Mouse (Mus musculus) kidney, adult 2 months (tissue): ENCODE data around the gene Ak6. TPM values are rescaled to one million over a fixed set of nuclear protein-coding genes. Genes with fewer than 3 reads are reported as not detected.

Source experiments
- DNase-seq: peaks from one replicate; pipeline ENCODE4 v3.0.0; 2021
- H3K27ac ChIP-seq: fragments of 200-500 bp; 2 replicates; pipeline ENCODE4 v1.5.1; 2012; ENCODE audit warnings: low read depth, low read length, control low read depth, inconsistent platforms; ENCODE audit not compliant: insufficient read depth
- H3K27me3 ChIP-seq: fragments of 200-500 bp; replicated peaks from 2 replicates; pipeline ENCODE4 v1.6.1; 2012; ENCODE audit warnings: mild to moderate bottlenecking, moderate library complexity, low read length, inconsistent platforms; ENCODE audit not compliant: control insufficient read depth, insufficient read depth
- H3K36me3 ChIP-seq: fragments of 200-500 bp; 2 replicates; pipeline ENCODE4 v1.6.1; 2012; ENCODE audit warnings: mild to moderate bottlenecking, moderate library complexity, low read length, inconsistent platforms; ENCODE audit not compliant: control insufficient read depth, insufficient read depth
- H3K4me1 ChIP-seq: fragments of 200-500 bp; 2 replicates; pipeline ENCODE4 v1.6.1; 2011; ENCODE audit warnings: low read length; ENCODE audit not compliant: control insufficient read depth, insufficient read depth
- H3K4me3 ChIP-seq: fragments of 200-500 bp; 2 replicates; pipeline ENCODE4 v1.5.1; 2011; ENCODE audit warnings: mild to moderate bottlenecking, low read depth, low read length, control low read depth; ENCODE audit not compliant: insufficient read depth
- CTCF ChIP-seq: fragments of 200-500 bp; conservative IDR thresholded peaks from 2 replicates; pipeline ENCODE4 v1.5.1; 2011; ENCODE audit warnings: low read depth, mild to moderate bottlenecking, control low read depth, low read length, moderate library complexity, mixed read lengths; ENCODE audit not compliant: insufficient read depth, insufficient read length
- POLR2A ChIP-seq: fragments of 200-500 bp; IDR thresholded peaks from one replicate; pipeline ENCODE4 v1.6.1; 2011; ENCODE audit warnings: low read depth, low read length, control low read depth
- WGBS: fragments of 180-500 bp; shearing (Covaris S2); methylation state at CpG from one replicate; pipeline ENCODE4 v1.1.7; 2018; 5-methylcytosine and 5-hydroxymethylcytosine counted together
- polyA plus RNA-seq: library from polyadenylated mRNA; depleted of rRNA; stranded (reverse); fragments of >200 nt; gene quantifications from 2 replicates; pipeline ENCODE4 v1.2.3, GENCODE M21; 2012

Gene Ak6
- polyA plus RNA-seq, 1 experiment: 52.5 TPM

DNA sequence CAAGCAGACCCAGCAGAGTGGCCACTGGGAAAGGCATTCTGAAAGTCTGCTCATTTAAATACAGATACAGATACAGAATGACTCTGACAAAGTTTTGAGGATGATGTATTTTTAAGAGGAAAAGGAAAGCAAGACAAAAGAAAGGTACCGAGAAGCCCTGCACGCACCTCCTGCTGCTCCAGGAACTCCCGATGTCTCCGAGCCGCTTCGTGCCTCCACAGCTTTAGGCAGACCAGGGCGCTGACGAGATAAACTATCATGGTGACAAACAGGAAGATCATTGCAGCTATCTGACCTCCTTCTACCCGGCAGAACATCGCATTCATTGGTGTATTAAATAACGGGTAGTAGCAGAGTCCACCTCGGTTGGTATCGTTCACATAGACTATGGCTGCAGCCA, 39.5 kb upstream of the Ak6 start:
- Histone ChIP-seq H3K4me3 (no peak overlapping the region), H3K36me3 (no peaks in the 10 kb centered on the region), H3K27ac (no peak overlapping the region), H3K27me3 (no peaks in the 10 kb centered on the region), H3K4me1 (peaks cover 8% of the 10 kb centered on the region)
- 88% methylated on average over 13 of the region's 13 CpGs for WGBS
- TF ChIP-seq POLR2A: no peak
- TF ChIP-seq CTCF: no peak
- DNase-seq: no peak

DNA sequence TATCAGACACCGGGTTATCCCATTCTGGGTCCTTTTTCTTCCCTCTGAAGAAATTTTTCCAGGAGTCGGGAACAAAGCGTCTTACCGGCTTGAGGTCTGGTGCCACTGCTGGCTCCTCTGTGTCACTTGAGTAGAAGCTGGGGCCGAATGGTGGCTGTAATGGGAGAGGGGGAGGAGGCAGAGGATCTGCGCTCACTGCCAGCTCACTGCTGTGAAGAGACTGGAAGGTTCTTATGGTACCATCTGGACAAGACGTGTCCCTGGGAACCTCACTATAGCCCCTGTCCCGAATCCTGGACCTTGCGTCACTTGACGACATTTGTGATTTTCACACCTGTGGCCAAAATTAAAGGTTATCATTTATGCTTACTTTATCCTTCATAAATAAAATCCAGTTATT, 38.5 kb upstream of the Ak6 start:
- H3K27me3 ChIP-seq: no peaks in the 10 kb centered on the region
- no peak for DNase-seq
- H3K4me1 ChIP-seq: no peaks in the 10 kb centered on the region
- H3K36me3 ChIP-seq: no peaks in the 10 kb centered on the region
- H3K27ac ChIP-seq: no peak overlapping the region
- no peak for TF ChIP-seq POLR2A
- TF ChIP-seq CTCF: no peak
- WGBS: 95% methylated on average over 10 of the region's 10 CpGs
- H3K4me3 ChIP-seq: no peak overlapping the region

DNA sequence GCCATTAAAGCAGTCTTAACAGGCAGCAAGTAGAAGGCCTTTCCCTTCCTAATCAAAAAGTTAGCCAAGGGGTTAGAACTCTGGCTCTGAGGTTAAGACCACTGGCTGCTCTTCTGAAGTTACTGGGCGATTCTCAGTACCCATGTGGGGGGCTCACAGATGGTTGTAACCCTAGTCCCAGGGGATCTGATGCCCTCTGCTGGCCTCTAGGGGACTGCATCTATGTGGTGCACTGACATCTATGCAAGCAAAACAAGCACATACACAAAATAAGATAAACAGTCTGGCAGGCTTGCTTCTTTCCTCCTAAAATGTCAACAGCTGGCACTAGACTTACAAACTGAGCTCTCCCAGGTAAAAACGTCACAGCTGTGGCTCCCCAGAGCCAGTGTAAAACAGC, 37.9 kb upstream of the Ak6 start:
- no peak overlapping the region for H3K27ac ChIP-seq
- 63% methylated on average over 2 of the region's 2 CpGs for WGBS
- TF ChIP-seq CTCF: peak; percentile 39
- TF ChIP-seq POLR2A: no peak
- no peak overlapping the region for H3K4me3 ChIP-seq
- H3K4me1 ChIP-seq: no peaks in the 10 kb centered on the region
- H3K36me3 ChIP-seq: no peaks in the 10 kb centered on the region; the same call in 1 of the 2 replicates
- no peak for DNase-seq
- no peaks in the 10 kb centered on the region for H3K27me3 ChIP-seq

DNA sequence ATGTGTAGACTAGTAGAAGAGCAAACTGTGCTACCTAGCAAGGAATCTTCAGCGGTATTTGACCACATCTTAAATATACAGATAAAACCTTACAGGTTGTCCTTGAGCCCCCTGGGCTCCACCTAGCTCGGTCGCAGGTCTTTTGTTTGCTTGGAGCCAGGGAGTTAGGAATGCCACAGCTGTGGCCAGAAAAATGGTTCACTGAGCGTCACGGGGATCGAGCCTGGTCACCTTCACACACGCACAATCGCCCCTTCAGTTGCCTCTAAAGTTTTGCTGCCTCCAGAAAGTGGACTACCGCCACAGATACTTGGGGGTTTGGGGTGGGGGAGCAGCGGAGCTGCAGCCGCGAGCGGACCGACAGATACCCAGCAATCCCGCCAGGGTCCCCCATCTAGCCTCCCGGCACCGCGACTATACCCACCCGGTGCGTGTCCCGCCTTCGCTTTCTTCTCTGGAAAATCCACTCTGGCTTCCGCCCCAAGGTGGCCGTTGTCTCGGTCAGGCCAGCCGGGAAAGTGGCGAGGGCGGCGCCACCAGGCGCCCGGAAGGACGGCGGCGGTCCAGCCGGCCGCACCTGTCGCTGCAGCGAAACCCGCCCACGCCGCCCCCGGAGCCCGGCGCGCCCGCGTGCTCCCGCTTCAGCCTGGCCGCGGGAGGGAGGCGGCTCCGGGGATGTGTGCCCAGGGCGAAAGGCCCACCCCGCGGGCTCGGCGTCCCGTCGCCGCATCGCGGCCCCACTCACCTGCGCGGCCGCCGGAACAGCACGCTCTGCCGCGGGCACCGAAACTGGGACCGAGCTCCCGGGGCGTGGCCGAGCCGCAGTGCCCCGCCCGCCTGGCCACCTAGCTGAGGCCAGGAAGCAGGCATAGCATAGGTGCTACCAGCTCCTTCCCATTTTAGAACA, 34.3 kb upstream of the Ak6 start, which contains the start of gene Marveld2:
Gene Marveld2 (minus strand): TSS at position 791 of the 907 bp plus-strand sequence.
- Histone ChIP-seq H3K27ac (peak within 1 kb of the TSS; percentile 84), H3K27me3 (no peaks in the 10 kb centered on the region), H3K36me3 (peaks cover 1% of the 10 kb centered on the region; the same call in 1 of the 2 replicates), H3K4me3 (peak within 1 kb of the TSS; percentile 81), H3K4me1 (no peaks in the 10 kb centered on the region)
- peak; percentile 82 for DNase-seq
- WGBS: 6% methylated on average over 71 of the region's 77 CpGs
- TF ChIP-seq POLR2A (no peak), CTCF (0 out of 2 replicates have a peak, but pooled peaks have one; percentile 29)

DNA sequence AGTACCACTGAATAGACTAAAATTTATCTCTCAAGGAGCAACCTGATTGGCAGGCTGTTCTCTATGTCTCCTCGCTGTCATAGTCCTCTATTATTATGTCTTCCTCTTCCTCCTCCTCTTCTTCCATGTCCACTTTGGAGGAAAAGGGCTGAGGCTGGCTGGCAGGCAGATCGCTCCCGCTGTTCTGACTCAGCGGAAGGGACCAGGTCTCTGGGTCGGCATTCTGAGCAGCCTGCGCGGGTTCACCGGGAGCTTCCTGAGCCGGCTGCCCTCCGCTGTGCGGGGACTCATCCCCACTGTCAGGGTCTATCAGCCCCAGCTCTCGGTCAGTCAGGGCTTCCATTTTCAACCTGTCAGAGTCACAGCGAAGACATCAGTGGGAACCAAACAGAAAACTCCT, 33.2 kb upstream of the Ak6 start:
- H3K27me3 ChIP-seq: no peaks in the 10 kb centered on the region
- no peak overlapping the region for H3K4me3 ChIP-seq
- WGBS: 90% methylated on average over 13 of the region's 13 CpGs
- no peaks in the 10 kb centered on the region for H3K4me1 ChIP-seq
- TF ChIP-seq POLR2A (no peak), CTCF (no peak)
- peaks cover 2% of the 10 kb centered on the region; the same call in 1 of the 2 replicates for H3K36me3 ChIP-seq
- DNase-seq: no peak
- H3K27ac ChIP-seq: no peak overlapping the region

DNA sequence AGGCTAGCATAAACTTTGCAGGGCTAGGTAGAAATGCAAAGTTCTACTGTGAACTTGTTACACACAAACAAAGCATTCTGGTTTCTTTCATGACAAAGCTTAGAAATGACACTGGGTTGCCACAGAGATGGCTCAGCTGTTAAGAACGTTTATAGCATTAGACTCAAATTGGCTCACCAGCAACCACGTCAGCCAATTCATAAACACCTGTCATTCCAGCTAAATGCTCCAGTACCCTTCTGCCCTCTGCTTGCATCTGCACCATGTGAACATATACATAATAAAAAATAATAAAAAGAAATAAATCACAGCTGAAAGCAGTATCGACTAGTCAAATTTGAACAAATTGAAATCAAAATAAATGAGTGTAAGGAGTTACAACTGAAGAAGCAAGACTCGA, 28.5 kb upstream of the Ak6 start:
- no peak for TF ChIP-seq CTCF
- TF ChIP-seq POLR2A: no peak
- Histone ChIP-seq H3K36me3 (peaks cover 5% of the 10 kb centered on the region), H3K27me3 (no peaks in the 10 kb centered on the region), H3K4me3 (no peak overlapping the region), H3K4me1 (no peaks in the 10 kb centered on the region), H3K27ac (no peak overlapping the region)
- DNase-seq: no peak
- 87% methylated on average over 4 of the region's 4 CpGs for WGBS

DNA sequence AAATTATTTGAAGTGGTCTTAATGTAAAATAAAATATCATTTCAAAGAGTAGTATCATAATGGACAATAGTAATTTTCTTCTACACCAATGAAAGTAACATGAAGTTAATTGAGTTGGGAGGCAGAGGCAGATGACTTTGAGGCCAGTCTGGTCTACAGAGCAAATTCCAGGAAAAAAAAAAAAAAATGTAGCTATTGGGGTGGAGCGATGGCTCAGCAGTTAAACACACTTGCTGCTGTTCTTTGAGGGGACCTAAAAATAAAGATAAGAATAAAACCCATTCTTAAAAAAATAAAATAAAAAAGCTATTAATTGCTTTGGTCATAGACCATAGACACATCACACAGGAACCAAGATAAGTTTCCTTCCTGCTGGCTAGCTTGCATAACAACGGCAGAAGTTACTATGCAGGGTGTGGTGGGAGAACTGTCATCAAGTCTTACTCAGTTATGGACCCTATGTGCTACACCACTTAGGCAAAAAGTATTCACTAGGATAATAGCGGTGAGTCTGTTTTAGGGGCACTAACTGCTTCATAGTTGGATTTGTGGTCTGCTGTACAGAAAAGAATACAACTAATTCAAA, 16.6 kb upstream of the Ak6 start:
- Histone ChIP-seq H3K36me3 (peaks cover 3% of the 10 kb centered on the region; the same call in 1 of the 2 replicates), H3K27ac (no peak overlapping the region), H3K27me3 (no peaks in the 10 kb centered on the region), H3K4me3 (no peak overlapping the region), H3K4me1 (no peaks in the 10 kb centered on the region)
- WGBS: 82% methylated on average over 3 of the region's 3 CpGs
- DNase-seq: no peak
- no peak for TF ChIP-seq POLR2A
- no peak for TF ChIP-seq CTCF
